Mouse (Mus musculus) lung, embryonic 14.5 days (tissue): Measurements from ENCODE around the gene Tmem106c. TPM values are rescaled to one million over a fixed set of nuclear protein-coding genes. Genes with fewer than 3 reads are reported as not detected.

Source experiments
- ATAC-seq: fragments of 200-750 bp; cut with Nextera tagmentation; 2 replicates; pipeline ENCODE4 v1.8.0; 2017; ENCODE audit warnings: mild to moderate bottlenecking, moderate TSS enrichment, moderate library complexity; ENCODE audit not compliant: insufficient read depth
- DNase-seq: peaks from one replicate; pipeline ENCODE4 v3.0.0-alpha.2; 2015
- H3K27ac ChIP-seq: fragments of 300-500 bp; sonication (generic); 2 replicates; pipeline ENCODE4 v1.5.1; 2014; ENCODE audit warnings: low read depth, mild to moderate bottlenecking, moderate library complexity
- H3K27me3 ChIP-seq: fragments of 300-500 bp; sonication (generic); 2 replicates; pipeline ENCODE4 v1.6.1; 2014; ENCODE audit warnings: low read length, control low read depth; ENCODE audit not compliant: insufficient read depth
- H3K36me3 ChIP-seq: fragments of 300-500 bp; sonication (generic); 2 replicates; pipeline ENCODE4 v1.6.1; 2014; ENCODE audit warnings: control low read depth; ENCODE audit not compliant: insufficient read depth
- H3K4me1 ChIP-seq: fragments of 300-500 bp; sonication (generic); 2 replicates; pipeline ENCODE4 v1.6.1; 2014; ENCODE audit warnings: antibody characterized with exemption, control low read depth; ENCODE audit not compliant: insufficient read depth
- H3K4me2 ChIP-seq: fragments of 300-500 bp; sonication (generic); 2 replicates; pipeline ENCODE4 v1.6.1; 2014; ENCODE audit warnings: mild to moderate bottlenecking
- H3K4me3 ChIP-seq: fragments of 300-500 bp; sonication (generic); 2 replicates; pipeline ENCODE4 v1.5.1; 2014; ENCODE audit warnings: low read depth, low read length
- H3K9ac ChIP-seq: fragments of 300-500 bp; sonication (generic); 2 replicates; pipeline ENCODE4 v1.6.1; 2014
- H3K9me3 ChIP-seq: fragments of 300-500 bp; sonication (generic); 2 replicates; pipeline ENCODE4 v1.6.1; 2016; ENCODE audit warnings: low read depth, low read length, control low read depth
- CTCF ChIP-seq: IDR thresholded peaks from 2 replicates; pipeline ENCODE4 v1.5.1; 2016; ENCODE audit warnings: antibody characterized with exemption, low read depth
- WGBS: fragments of 180-500 bp; shearing (Covaris S2); extraction: QIAGEN DNeasy Blood & Tissue Kit; methylation state at CpG from one replicate; pipeline ENCODE4 v1.1.7; 2014; 5-methylcytosine and 5-hydroxymethylcytosine counted together
- polyA plus RNA-seq: library from polyadenylated mRNA; unstranded; fragments of >200 nt; fragmentation: Nextera tagmentation; extraction: Ambion mirVana; gene quantifications from 2 replicates; pipeline ENCODE4 v1.2.1, GENCODE M21; 2014

Tmem106c gene
- polyA plus RNA-seq, 1 experiment from 2014 or later, result 35.1 TPM

DNA sequence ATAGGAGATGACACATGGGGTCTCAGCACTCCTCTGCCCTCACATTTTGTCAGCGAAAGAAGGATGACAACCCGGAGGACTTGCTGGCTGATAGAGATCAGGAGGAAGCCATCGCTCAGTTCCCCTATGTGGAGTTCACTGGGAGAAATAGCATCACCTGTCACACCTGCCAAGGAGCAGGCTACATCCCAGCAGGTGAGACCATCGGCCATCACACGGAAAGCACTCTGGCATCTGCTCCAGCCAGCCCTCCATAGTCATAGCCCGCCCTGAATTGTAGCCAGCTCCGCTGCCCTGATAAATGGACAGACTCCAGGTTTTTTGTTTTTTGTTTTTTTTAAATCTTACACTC, 812 bp downstream of the Tmem106c start:
- peak overlapping the region; percentile 55 for H3K4me3 ChIP-seq
- H3K9me3 ChIP-seq, result no peaks in the 10 kb centered on the region
- no peaks in the 10 kb centered on the region for H3K27me3 ChIP-seq
- no peak for TF ChIP-seq CTCF
- 18% methylated on average over 7 of the region's 7 CpGs for WGBS
- peak overlapping the region; percentile 67 for H3K9ac ChIP-seq
- DNase-seq (no peak), ATAC-seq (peak; percentile 19; the same call in 1 of the 2 replicates)
- peak overlapping the region; percentile 89 for H3K4me2 ChIP-seq
- no peaks in the 10 kb centered on the region for H3K4me1 ChIP-seq
- no peak overlapping the region for H3K27ac ChIP-seq
- H3K36me3 ChIP-seq, result no peaks in the 10 kb centered on the region

GRCm38 (mm10) chr15:97965311-97966045, 1.5 kb downstream of the Tmem106c start:
- Histone ChIP-seq H3K27ac (no peak overlapping the region), H3K27me3 (no peaks in the 10 kb centered on the region), H3K36me3 (no peaks in the 10 kb centered on the region), H3K4me2 (peak overlapping the region; percentile 89), H3K9me3 (no peaks in the 10 kb centered on the region), H3K4me3 (no peak overlapping the region), H3K4me1 (no peaks in the 10 kb centered on the region), H3K9ac (no peak overlapping the region)
- WGBS, result 52% methylated on average over 17 of the region's 17 CpGs
- ATAC-seq, result no peak
- no peak for TF ChIP-seq CTCF
- DNase-seq, result no peak

GRCm38 (mm10) chr15:97970299-97970698, 6.3 kb downstream of the Tmem106c start:
- peak; percentile 68 for TF ChIP-seq CTCF
- H3K4me3 ChIP-seq, result no peak overlapping the region
- ATAC-seq, result no peak
- no peaks in the 10 kb centered on the region for H3K9me3 ChIP-seq
- no peaks in the 10 kb centered on the region for H3K4me1 ChIP-seq
- no peak overlapping the region for H3K27ac ChIP-seq
- no peaks in the 10 kb centered on the region for H3K36me3 ChIP-seq
- 35% methylated on average over 6 of the region's 6 CpGs for WGBS
- no peaks in the 10 kb centered on the region for H3K27me3 ChIP-seq
- H3K4me2 ChIP-seq, result no peak overlapping the region
- DNase-seq, result peak; percentile 62
- H3K9ac ChIP-seq, result no peak overlapping the region

GRCm38 (mm10) chr15:97972580-97972979, 8.6 kb downstream of the Tmem106c start:
- ATAC-seq (no peak), DNase-seq (no peak)
- Histone ChIP-seq H3K27me3 (no peaks in the 10 kb centered on the region), H3K4me1 (no peaks in the 10 kb centered on the region), H3K9ac (no peak overlapping the region), H3K4me3 (no peak overlapping the region), H3K27ac (no peak overlapping the region), H3K36me3 (no peaks in the 10 kb centered on the region), H3K9me3 (no peaks in the 10 kb centered on the region), H3K4me2 (no peak overlapping the region)
- 77% methylated on average over 6 of the region's 6 CpGs for WGBS
- no peak for TF ChIP-seq CTCF

- DNase-seq (no peak), ATAC-seq (no peak)
- no peaks in the 10 kb centered on the region for H3K4me1 ChIP-seq
- no peaks in the 10 kb centered on the region for H3K36me3 ChIP-seq
- H3K4me2 ChIP-seq, result no peak overlapping the region
- no peak overlapping the region for H3K9ac ChIP-seq
- 37% methylated on average over 11 of the region's 11 CpGs for WGBS
- no peak overlapping the region for H3K27ac ChIP-seq
- H3K9me3 ChIP-seq, result no peaks in the 10 kb centered on the region
- no peaks in the 10 kb centered on the region for H3K27me3 ChIP-seq
- TF ChIP-seq CTCF, result no peak
- H3K4me3 ChIP-seq, result no peak overlapping the region
Measured at GRCm38 (mm10) chr15:97973248-97974005, 9.4 kb downstream of the Tmem106c start.

- H3K4me2 ChIP-seq, result no peak overlapping the region
- H3K9me3 ChIP-seq, result peaks cover 5% of the 10 kb centered on the region; the same call in 1 of the 2 replicates
- H3K4me1 ChIP-seq, result no peaks in the 10 kb centered on the region
- no peak overlapping the region for H3K27ac ChIP-seq
- H3K36me3 ChIP-seq, result no peaks in the 10 kb centered on the region
- WGBS, result 79% methylated on average over 6 of the region's 6 CpGs
- no peak for ATAC-seq
- no peak for TF ChIP-seq CTCF
- DNase-seq, result no peak
- no peak overlapping the region for H3K9ac ChIP-seq
- H3K4me3 ChIP-seq, result no peak overlapping the region
- H3K27me3 ChIP-seq, result no peaks in the 10 kb centered on the region
Measured at GRCm38 (mm10) chr15:97981560-97981959, 17.6 kb downstream of the Tmem106c start.

DNA sequence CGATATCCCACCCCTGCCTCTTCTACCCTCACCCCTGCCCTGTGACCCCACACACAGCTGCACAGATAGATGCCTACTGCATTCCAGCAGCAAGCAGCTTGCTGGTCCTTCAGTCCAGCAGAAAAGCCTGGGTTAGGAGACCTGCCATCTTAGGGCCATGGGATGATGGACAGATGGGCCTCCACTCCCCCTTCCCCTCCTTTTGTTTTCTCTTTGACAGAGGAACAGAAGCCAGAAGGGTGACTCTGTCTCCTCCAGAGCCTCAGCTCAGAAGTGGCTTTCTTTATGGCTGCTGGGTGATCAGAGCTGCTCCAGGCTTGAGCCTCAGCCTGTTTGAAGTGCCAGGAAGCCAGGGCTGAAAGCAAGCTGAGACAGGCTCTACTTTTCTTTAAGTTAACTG, 25.5 kb downstream of the Tmem106c start:
- TF ChIP-seq CTCF, result no peak
- Histone ChIP-seq H3K36me3 (no peaks in the 10 kb centered on the region), H3K27me3 (no peaks in the 10 kb centered on the region), H3K27ac (peak overlapping the region; percentile 30; the same call in 1 of the 2 replicates), H3K9ac (no peak overlapping the region; the same call in 1 of the 2 replicates), H3K4me1 (peaks cover 21% of the 10 kb centered on the region; the same call in 1 of the 2 replicates), H3K4me3 (no peak overlapping the region), H3K4me2 (no peak overlapping the region), H3K9me3 (no peaks in the 10 kb centered on the region)
- whole genome bisulfite sequencing, result 9% methylated on average over 1 of the region's 1 CpGs
- ATAC-seq, result no peak
- DNase-seq, result no peak
